Mouse (Mus musculus) liver, postnatal 0 days (tissue): ENCODE measurements around the gene Srp14.

Experiments
- CTCF ChIP-seq: sonication (generic); IDR thresholded peaks from 2 replicates; pipeline ENCODE4 v1.5.1; 2016; ENCODE audit warnings: antibody characterized with exemption, low read depth
- EP300 ChIP-seq: IDR thresholded peaks from 2 replicates; pipeline ENCODE4 v1.6.1; 2016; ENCODE audit warnings: antibody characterized with exemption, low read depth, mild to moderate bottlenecking

- TF ChIP-seq CTCF (no peak), EP300 (no peak)
These were observed 20.7 kb upstream of the Srp14 start for GRCm38 (mm10) chr2:118500191-118500590.
